Mouse (Mus musculus): ENCODE data around the gene Zfp1.

- TF ChIP-seq ZC3H11A (IDR thresholded peaks at IDR 0.05; ENCODE audit: borderline replicate concordance, low read depth, low read length): no peak
- TF ChIP-seq HCFC1 (IDR thresholded peaks at IDR 0.05; ENCODE audit: borderline replicate concordance, insufficient read depth, low read length): no peak
Measured at GRCm38 (mm10) chr8:111682521-111682920, 39.3 kb downstream of the Zfp1 start.
